Mouse (Mus musculus): ENCODE data around the gene Usp34.

- TF ChIP-seq CTCF (IDR thresholded peaks at IDR 0.05; ENCODE audit: low read depth) = no peak
- TF ChIP-seq EP300 (IDR thresholded peaks at IDR 0.05; ENCODE audit: low read depth) = no peak
These were observed 47.6 kb upstream of the Usp34 start for GRCm38 (mm10) chr11:23259073-23259472.

Measured in heart, postnatal 0 days (tissue).